Mouse (Mus musculus) adrenal gland, postnatal 10 days (tissue): ENCODE measurements at regions not wholly inside any gene's neighbourhood (a gene's known extent, or its start where the extent isn't known, plus 50 kb on each side); places are given as distances from the start of the nearest gene placed in this dataset.

ENCODE experiments used
- DNase-seq: peaks from one replicate; pipeline ENCODE4 v3.0.0; 2021; ENCODE audit warnings: mixed read lengths

DNA sequence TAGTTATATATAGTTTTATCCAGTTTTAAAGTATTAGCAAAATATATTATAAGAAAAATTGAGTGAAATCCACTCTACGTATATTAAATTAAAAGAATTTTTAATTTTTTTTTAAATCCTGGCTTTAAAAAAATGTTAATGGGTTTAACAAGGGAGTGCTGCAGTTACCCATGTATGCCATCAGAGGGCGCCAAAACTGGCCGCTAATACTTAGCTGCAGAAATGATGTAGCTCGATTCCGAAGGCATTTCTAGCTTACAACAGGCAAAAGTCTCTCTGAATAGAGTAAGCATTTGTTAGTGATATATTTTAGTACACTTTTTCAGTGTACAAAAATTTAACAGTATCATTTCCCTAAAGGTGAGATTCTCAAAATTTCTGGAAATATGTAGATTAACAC lies 73.1 kb downstream of the Olfr444 start:
- peak; percentile 22 for DNase-seq
